Mouse (Mus musculus) hindlimb bud, embryonic 11.5 days (tissue): ENCODE measurements around the gene Vmn2r49.
"Not testable (repeated sequence)": the region's sequence is repeated elsewhere in the genome, so short reads cannot be mapped to it uniquely, and the experiment has no call there.

Source experiments
- DNase-seq: peaks from one replicate; pipeline ENCODE4 v3.0.0-alpha.2; 2012; ENCODE audit warnings: low read depth, low spot score; ENCODE audit errors: extremely low spot score

Vmn2r49 gene

GRCm38 (mm10) chr7:9992157-9992556, at the start of gene Vmn2r49:
Gene Vmn2r49 (minus strand): TSS chr7:9992257.
- not testable (repeated sequence) for DNase-seq

DNA sequence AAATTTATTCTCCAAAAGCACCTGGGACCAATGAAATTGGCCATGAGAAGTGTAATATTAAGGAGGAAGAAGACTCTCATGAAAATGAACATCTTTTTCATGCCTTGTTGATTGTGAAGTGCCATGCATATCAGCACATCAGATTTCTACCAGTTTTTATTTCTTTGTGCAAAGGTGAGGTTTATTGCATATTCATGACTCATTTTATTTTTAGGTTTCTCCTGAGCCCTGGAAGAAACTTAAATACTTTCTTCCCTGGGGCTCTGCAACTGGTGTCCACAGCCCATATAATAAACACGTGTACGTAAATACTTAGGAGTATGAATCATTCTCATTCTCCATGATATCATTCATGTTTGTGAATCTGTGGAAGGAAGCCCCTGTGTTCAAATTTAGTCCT, 38.6 kb downstream of the Vmn2r49 start, which contains the start of gene Vmn2r48:
Gene Vmn2r48, minus strand, starts transcription at position 101 of the 400 bp plus-strand sequence.
- DNase-seq, result not testable (repeated sequence)
